Mouse (Mus musculus): ENCODE results near the gene Ltbp4.

Ltbp4 gene

GRCm38 (mm10) chr7:27277191-27277590, 60.3 kb downstream of the Ltbp4 start:
- in situ Hi-C loops (cut with MboI; ENCODE audit: unreplicated experiment in 2 of 2) = loop anchor here (5.0 to 25.0 kb wide), 3 partner anchors 115 to 1515 kb away; partner anchors contain the start of gene Hnrnpul1 (in 2 of the 2)

GRCm38 (mm10) chr7:27276021-27276420, 61.5 kb downstream of the Ltbp4 start:
- in situ Hi-C loops (cut with MboI; ENCODE audit: unreplicated experiment in 2 of 2) = loop anchor here (5.0 to 25.0 kb wide), 3 partner anchors 114 to 1514 kb away; partner anchors contain the start of gene Hnrnpul1 (in 2 of the 2)

GRCm38 (mm10) chr7:27274916-27275315, 62.6 kb downstream of the Ltbp4 start:
- in situ Hi-C loops (cut with MboI; ENCODE audit: unreplicated experiment in 2 of 2) = loop anchor here (5.0 to 25.0 kb wide), 3 partner anchors 113 to 1513 kb away; partner anchors contain the start of gene Hnrnpul1 (in 2 of the 2)

GRCm38 (mm10) chr7:27273739-27274351, 63.6 kb downstream of the Ltbp4 start:
- in situ Hi-C loops (cut with MboI; ENCODE audit: unreplicated experiment in 2 of 2) = no loop called here

GRCm38 (mm10) chr7:27271423-27271822, 66.1 kb downstream of the Ltbp4 start:
- in situ Hi-C loops (cut with MboI; ENCODE audit: unreplicated experiment in 2 of 2) = no loop called here

GRCm38 (mm10) chr7:27266515-27267128, 70.9 kb downstream of the Ltbp4 start:
- in situ Hi-C loops (cut with MboI; ENCODE audit: unreplicated experiment in 2 of 2) = no loop called here

- in situ Hi-C loops (cut with MboI; ENCODE audit: unreplicated experiment in 2 of 2) = no loop called here
Observed at GRCm38 (mm10) chr7:27264761-27265160, 72.7 kb downstream of the Ltbp4 start.

- in situ Hi-C loops (cut with MboI; ENCODE audit: unreplicated experiment in 2 of 2) = no loop called here
Observed at GRCm38 (mm10) chr7:27261888-27262287, 75.6 kb downstream of the Ltbp4 start.

- in situ Hi-C loops (cut with MboI; ENCODE audit: unreplicated experiment in 2 of 2) = no loop called here
Observed at GRCm38 (mm10) chr7:27260856-27261255, 76.6 kb downstream of the Ltbp4 start.

GRCm38 (mm10) chr7:27259771-27260170, 77.7 kb downstream of the Ltbp4 start:
- in situ Hi-C loops (cut with MboI; ENCODE audit: unreplicated experiment in 2 of 2) = no loop called here

- in situ Hi-C loops (cut with MboI; ENCODE audit: unreplicated experiment in 2 of 2) = no loop called here
Observed at GRCm38 (mm10) chr7:27259271-27259721, 78.2 kb downstream of the Ltbp4 start.

GRCm38 (mm10) chr7:27258205-27258899, 79.1 kb downstream of the Ltbp4 start, which contains the start of gene Numbl:
Gene Numbl (plus strand): TSS chr7:27258433.
- in situ Hi-C loops (cut with MboI; ENCODE audit: unreplicated experiment in 2 of 2) = no loop called here

- in situ Hi-C loops (cut with MboI; ENCODE audit: unreplicated experiment in 2 of 2) = no loop called here
Observed at GRCm38 (mm10) chr7:27257852-27258204, 79.7 kb downstream of the Ltbp4 start.

GRCm38 (mm10) chr7:27257046-27257851, 80.2 kb downstream of the Ltbp4 start:
- in situ Hi-C loops (cut with MboI; ENCODE audit: unreplicated experiment in 2 of 2) = no loop called here

GRCm38 (mm10) chr7:27255721-27256120, 81.8 kb downstream of the Ltbp4 start:
- in situ Hi-C loops (cut with MboI; ENCODE audit: unreplicated experiment in 2 of 2) = no loop called here

All from v-Abl transformed pro-B cells (cell line).